Mouse (Mus musculus) macrophage (primary cell): ENCODE results near the gene Lemd1. TPM values are rescaled to one million over a fixed set of nuclear protein-coding genes. Genes with fewer than 3 reads are reported as not detected.
"Not testable (repeated sequence)": the region's sequence is repeated elsewhere in the genome, so short reads cannot be mapped to it uniquely, and the experiment has no call there.

Experiments
- H3K27ac ChIP-seq: fragments of 350-480 bp; formaldehyde crosslinking; 2 replicates; pipeline ENCODE4 v1.9.0; 2021
- H3K36me3 ChIP-seq: fragments of 350-480 bp; formaldehyde crosslinking; 2 replicates; pipeline ENCODE4 v1.9.0; 2021; ENCODE audit errors: inconsistent target
- H3K4me3 ChIP-seq: fragments of 350-480 bp; formaldehyde crosslinking; 2 replicates; pipeline ENCODE4 v1.9.0; 2021; ENCODE audit errors: inconsistent target
- H3K79me2 ChIP-seq: fragments of 350-480 bp; formaldehyde crosslinking; 2 replicates; pipeline ENCODE4 v1.9.0; 2021; ENCODE audit errors: inconsistent target
- WGBS: methylation state at CpG from one replicate; pipeline ENCODE4 v1.1.7; 2026; ENCODE audit warnings: inconsistent platforms; ENCODE audit not compliant: missing documents; 5-methylcytosine and 5-hydroxymethylcytosine counted together
- polyA plus RNA-seq: library from polyadenylated mRNA; stranded (reverse); fragments of 250-400 nt; gene quantifications from 3 replicates; pipeline ENCODE4 v1.2.4, GENCODE M21; 2018; ENCODE audit warnings: inconsistent platforms

The Lemd1 gene
- polyA plus RNA-seq, 1 experiment from 2014 or later: not detected

DNA sequence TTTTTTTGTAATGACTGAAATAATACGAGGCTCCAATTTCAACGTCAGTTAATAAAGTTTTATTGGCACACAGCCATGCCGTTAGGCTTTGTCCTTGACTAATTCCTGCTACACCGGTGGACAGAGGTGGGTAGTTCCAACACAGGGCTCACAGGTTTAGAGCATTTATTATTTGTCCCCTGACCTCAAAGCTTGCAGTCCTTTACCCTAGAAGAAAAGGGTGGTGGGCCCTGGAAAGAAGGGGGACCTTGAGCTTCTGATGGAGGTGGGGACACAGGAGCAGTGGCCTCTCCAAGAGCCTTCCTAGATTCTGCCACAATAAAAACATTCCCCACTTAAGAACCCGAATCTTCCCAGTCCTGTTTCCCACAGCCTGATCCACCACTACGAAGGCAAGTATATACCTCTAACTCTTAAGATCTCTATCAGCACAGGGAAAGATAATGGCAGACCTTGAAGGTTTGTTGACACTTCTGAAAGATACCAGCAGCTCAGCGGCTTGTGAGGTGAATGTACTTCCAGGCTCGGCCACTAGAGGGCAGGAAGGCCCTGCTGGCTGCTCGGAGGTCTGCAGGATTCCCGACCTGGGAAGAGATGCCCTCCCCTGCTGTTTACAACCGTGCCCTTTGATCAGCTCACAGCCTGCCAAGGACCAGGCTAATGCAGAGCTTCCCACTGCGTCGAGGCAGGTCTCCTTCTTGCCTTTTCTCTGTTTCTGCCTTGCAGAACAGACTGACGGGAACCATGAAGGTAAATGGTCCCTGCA lies 34.0 kb upstream of the Lemd1 start:
- no peaks in the 10 kb centered on the region for H3K79me2 ChIP-seq
- H3K27ac ChIP-seq: no peak overlapping the region
- WGBS: 29% methylated on average over 14 of the region's 14 CpGs
- no peak overlapping the region for H3K4me3 ChIP-seq
- no peaks in the 10 kb centered on the region for H3K36me3 ChIP-seq

DNA sequence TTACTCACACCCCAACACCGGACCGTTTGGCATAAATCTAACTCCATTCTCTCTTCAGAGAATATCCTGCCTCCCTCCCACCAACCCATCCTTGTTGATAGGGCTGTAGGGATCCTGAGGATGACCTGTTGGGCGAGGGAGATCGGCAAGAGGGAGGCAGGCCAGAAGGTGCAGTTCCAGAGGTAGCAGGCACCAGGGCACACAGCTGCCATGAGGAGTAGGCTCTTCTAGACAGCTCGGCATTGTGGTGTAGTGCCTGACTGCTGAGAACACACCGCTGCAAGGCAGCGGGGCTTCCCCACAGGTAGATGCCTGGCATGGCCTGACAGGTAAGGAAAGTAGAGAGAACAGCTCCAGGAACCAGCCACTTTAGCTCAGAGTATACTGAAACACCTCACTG lies 33.4 kb upstream of the Lemd1 start:
- Histone ChIP-seq H3K79me2 (no peaks in the 10 kb centered on the region), H3K36me3 (no peaks in the 10 kb centered on the region), H3K27ac (no peak overlapping the region), H3K4me3 (no peak overlapping the region)
- WGBS: 67% methylated on average over 6 of the region's 7 CpGs

DNA sequence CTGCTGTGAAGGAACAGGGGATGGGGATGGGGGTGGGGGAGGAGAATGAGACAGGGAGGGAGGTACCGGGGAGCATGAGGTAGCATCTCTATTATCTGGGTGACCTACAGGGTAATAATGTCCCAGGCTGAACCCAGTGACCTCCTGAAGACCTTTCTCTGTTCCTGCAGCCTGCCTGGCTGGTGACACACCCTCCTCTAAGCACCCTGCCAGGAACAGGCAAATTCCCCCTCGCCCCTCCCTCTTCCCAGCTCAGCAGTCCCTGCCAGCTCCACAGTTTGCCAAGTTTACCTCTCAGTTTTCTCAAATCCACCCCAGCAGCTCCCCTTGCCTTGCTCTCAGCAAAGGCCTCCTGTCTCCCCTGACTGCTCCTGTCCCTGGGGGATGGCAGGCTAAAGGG lies 32.5 kb upstream of the Lemd1 start:
- no peak overlapping the region for H3K4me3 ChIP-seq
- no peaks in the 10 kb centered on the region for H3K36me3 ChIP-seq
- no peaks in the 10 kb centered on the region for H3K79me2 ChIP-seq
- 88% methylated on average over 2 of the region's 2 CpGs for WGBS
- H3K27ac ChIP-seq: no peak overlapping the region

DNA sequence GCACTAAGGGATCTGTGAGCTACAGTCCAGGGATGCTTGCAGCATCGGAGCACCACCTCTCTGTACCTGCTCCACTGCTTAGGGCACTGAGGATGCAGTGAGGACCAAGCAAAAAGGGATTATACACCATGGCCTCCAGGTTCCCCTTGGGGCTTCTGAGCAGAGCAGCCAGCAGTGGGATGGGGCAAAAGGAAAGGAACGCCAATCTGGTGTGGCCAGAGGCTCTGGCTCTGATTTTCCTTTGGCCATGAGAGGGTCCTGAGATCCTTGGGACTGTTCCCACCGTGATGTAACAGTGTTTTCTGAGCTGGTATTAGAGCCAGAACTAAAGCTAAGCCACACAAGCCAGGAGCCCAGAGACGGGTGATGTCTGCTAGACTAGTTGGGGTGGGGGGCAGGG lies 31.6 kb upstream of the Lemd1 start:
- Histone ChIP-seq H3K4me3 (no peak overlapping the region), H3K36me3 (no peaks in the 10 kb centered on the region), H3K79me2 (no peaks in the 10 kb centered on the region), H3K27ac (no peak overlapping the region)
- WGBS: 85% methylated on average over 4 of the region's 4 CpGs

DNA sequence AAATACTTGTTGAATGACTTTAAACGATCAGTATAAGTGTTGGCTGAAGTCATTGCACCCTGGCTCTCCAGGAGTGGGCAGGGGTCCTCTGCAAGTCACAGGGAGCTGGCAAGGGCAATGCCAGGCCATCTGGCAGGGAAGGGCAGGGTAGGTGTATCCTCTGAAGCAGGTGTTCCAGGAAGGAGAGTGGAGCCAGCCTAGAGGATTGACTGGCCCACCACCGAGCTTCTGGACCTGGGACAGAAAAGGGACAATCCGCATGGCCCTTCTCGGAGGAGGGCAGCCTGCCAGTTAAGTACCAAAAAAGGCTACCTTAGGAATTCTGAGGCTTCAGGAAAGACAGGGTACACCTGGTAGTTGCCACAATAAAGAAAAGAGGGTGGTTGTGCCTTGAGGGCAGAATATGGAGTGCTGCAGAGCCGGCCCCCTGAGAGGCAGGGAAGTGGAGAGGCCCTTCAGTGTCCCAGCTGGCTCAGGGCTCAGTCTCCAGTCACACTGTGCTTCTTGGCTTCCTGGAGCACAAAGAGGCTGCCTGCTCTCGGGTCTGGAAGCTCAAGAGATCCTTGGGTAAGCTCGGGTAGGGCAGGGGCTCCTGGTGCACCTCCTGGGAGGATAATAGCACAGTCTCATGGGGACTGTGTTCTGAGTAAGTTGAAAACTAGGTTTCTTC lies 29.9 kb upstream of the Lemd1 start:
- H3K27ac ChIP-seq: no peak overlapping the region
- H3K79me2 ChIP-seq: no peaks in the 10 kb centered on the region
- no peak overlapping the region for H3K4me3 ChIP-seq
- WGBS: 83% methylated on average over 7 of the region's 7 CpGs
- H3K36me3 ChIP-seq: no peaks in the 10 kb centered on the region

DNA sequence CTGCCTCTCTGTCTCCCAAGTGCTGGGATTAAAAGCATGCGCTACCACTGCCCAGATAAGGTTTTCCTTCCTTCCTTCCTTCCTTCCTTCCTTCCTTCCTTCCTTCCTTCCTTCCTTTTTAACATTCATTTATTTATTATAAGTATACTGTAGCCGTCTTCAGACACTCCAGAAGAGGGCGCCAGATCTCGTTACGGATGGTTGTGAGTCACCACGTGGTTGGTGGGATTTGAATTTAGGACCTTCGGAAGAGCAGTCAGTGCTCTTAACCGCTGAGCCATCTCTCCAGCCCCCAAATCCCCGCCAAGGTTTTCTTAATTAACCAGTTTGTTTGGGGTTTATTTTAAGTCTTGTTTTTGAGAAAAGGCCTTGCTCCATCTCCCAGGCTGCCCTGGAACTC lies 28.6 kb upstream of the Lemd1 start:
- H3K4me3 ChIP-seq, H3K36me3 ChIP-seq, H3K27ac ChIP-seq, H3K79me2 ChIP-seq: not testable (repeated sequence)
- WGBS: 54% methylated on average over 9 of the region's 9 CpGs

DNA sequence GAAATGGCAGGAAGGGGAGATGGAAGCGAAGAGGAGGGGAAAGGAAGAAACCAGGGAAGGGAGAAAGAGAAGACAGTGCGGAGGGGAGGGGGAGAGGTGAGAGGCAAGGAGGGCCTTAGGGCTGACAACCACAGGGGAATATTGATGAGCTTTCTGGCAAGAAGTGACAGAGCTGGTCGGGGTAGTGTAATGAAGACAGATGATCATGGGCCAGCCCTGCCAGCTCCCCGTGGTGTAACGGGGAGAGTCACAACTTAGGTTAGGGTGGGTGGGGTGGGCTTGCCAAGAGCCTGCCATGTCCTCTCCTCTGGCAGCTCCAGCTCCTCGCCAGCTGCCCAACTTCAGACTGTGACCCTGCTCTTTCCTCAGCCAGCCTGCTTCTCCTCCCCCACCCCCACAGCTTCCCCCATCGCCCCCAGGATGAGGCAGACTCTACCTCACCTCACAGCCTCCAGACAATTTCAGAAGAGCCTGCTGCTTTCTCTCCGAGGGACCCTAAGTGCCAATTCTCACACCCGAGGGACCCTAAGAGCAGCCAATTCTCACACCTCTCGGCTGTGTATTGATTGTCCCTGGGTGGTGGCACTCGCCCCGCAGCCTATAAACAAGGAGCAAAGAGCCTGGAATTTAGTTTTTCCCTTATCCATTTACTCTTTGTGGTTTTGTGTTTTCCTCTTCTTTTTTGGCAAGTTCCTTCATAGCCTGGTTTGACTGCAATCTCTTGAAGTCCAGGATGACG lies 26.3 kb upstream of the Lemd1 start:
- H3K79me2 ChIP-seq: no peaks in the 10 kb centered on the region
- WGBS: 62% methylated on average over 12 of the region's 13 CpGs
- no peak overlapping the region for H3K4me3 ChIP-seq
- H3K27ac ChIP-seq: no peak overlapping the region
- no peaks in the 10 kb centered on the region for H3K36me3 ChIP-seq

DNA sequence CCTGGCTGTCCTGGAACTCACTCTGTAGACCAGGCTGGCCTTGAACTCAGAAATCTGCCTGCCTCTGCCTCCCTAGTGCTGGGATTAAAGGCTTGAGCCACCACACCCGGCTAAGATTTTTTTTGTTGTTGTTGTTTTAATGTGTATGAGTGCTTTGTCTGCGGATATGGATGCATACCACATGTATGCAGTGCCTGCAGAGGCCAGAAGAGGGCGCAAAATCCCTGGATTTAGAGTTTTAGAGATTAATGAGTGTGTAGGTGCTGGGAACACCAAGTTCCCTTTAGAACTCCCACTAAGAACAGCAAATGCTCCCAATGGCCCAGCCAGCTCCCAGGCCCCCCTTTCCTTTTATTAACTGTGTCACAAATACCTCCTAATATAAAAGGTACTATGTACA lies 25.4 kb upstream of the Lemd1 start:
- no peak overlapping the region for H3K4me3 ChIP-seq
- no peak overlapping the region for H3K27ac ChIP-seq
- no peaks in the 10 kb centered on the region for H3K79me2 ChIP-seq
- H3K36me3 ChIP-seq: no peaks in the 10 kb centered on the region
- 81% methylated on average over 3 of the region's 3 CpGs for WGBS

DNA sequence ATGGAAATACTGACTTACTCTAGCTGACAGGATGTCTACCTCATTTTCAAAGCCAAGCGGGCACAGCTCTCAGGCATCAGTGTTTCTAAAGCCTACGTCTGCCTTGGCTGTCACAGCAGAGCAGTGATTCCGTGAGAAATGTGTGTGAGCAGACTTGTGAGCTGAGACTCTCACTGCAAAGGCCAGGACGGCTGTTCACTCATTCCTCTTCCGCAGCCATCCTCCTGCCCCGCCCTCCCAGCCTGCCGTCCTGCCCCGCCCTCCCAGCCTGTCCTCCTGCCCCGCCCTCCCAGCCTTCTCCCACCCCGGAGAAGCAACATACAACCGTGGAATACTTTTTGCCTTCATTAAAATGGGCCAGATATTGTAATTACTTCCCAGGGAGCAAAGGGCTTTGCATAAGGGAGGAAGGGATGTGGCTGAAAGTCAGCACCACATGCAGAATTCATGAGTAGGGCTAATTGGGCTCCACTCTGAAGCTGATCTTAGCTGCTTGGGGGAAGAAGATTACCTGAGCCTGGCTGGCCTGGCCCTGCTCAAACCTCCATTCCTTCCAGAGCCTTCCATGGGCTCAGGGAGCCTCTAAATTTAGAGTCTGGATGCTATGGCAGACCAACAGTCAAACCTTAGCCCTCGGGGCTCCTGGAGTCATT lies 23.0 kb upstream of the Lemd1 start:
- WGBS: 12% methylated on average over 12 of the region's 12 CpGs
- no peaks in the 10 kb centered on the region for H3K79me2 ChIP-seq
- H3K27ac ChIP-seq: no peak overlapping the region
- H3K4me3 ChIP-seq: no peak overlapping the region
- H3K36me3 ChIP-seq: no peaks in the 10 kb centered on the region

DNA sequence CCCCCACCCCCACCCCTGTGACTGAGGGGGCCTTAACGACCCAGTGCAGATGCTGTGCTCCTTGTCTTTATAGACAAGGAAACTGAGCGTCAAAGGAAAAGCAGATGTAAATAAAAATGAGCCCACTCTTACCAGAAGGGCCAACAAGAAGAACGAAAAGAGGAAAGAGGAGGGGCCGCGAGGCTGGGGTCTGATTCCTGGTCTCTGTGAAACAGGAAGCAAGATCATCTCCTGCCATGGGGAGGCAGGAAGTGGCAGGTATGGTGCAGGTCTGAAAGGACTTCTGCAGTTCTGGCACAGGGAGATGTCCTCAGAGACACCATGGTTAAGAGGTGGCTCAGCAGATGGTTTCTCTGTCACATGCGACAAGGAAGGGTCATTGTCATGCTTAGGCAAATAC lies 20.5 kb upstream of the Lemd1 start:
- no peaks in the 10 kb centered on the region for H3K36me3 ChIP-seq
- WGBS: 11% methylated on average over 6 of the region's 6 CpGs
- H3K4me3 ChIP-seq: no peak overlapping the region
- no peak overlapping the region for H3K27ac ChIP-seq
- no peaks in the 10 kb centered on the region for H3K79me2 ChIP-seq

DNA sequence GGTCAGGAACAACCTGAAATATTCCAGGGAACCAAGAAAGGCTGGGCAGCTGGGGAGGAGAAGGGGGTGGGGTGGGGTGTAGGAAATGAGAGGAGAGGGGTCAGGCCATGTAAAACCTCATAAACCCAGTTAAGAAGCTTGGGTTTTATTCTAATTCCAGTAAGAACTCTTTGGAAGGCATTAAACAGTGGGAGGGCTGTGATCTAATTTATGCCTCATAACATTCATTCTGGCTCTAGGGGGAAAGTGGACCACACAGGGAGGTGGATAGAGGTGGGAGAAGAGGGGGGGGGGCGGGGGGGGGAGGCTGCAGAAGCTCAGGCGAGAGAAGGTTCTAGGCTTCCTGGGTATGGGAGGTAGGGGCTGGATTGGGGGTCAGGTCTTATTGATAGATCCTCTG lies 19.6 kb upstream of the Lemd1 start:
- Histone ChIP-seq H3K36me3 (no peaks in the 10 kb centered on the region), H3K27ac (no peak overlapping the region), H3K79me2 (no peaks in the 10 kb centered on the region), H3K4me3 (no peak overlapping the region)
- no CpG with 5 or more reads among the region's 2 CpGs for WGBS

DNA sequence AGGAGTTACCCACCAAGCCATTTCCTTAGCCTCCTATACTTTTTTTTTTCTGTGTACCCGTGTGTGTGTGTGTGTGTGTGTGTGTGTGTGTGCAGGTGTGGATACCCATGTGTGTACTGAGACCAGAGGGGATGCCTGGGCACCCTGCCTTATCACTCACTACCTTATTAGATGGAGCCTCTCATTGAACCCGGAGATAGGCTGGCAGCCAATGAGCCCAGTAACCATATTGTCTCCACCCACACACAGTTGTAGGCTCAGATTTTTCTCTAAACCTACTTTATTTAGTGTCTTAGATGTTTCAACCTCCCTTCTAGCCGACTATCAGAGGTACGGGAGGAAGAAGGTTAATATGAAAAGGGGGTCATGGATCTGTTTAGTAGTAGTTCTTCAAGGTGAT lies 4.9 kb upstream of the Lemd1 start:
- Histone ChIP-seq H3K27ac (no peak overlapping the region), H3K79me2 (no peaks in the 10 kb centered on the region), H3K36me3 (no peaks in the 10 kb centered on the region), H3K4me3 (no peak overlapping the region)
- WGBS: 83% methylated on average over 4 of the region's 4 CpGs

DNA sequence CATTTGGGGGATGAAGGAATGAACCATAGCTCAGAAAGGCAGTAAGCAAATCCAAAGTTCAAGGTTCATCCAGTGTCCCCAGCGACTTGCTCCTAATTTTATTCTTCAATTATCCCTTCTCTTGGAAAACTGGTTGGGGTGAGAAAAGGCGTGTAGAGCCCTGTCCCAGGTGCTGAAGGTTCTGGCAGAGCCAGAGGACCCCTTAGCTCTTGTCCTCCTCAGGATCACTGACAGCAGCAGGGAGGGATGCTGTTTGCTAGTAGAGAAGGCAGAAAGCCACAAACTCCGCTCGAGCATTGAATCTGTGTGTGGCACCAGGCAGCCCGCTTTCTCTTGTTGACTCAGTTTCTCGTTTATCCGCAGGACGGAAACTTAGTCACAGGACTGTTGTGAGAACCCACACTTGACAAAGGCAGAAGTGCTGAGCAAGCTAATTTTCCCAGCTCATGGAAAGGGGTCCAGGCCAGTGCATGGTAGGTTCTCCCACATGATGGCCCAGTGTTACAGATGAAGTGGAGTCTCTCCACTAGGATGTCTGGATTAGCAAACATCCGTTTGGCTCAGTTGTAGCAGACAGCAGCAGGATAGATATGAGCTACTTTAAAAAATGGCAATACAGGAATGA lies 2.7 kb upstream of the Lemd1 start:
- Histone ChIP-seq H3K36me3 (no peaks in the 10 kb centered on the region), H3K79me2 (no peaks in the 10 kb centered on the region), H3K4me3 (no peak overlapping the region), H3K27ac (no peak overlapping the region)
- 51% methylated on average over 9 of the region's 9 CpGs for WGBS

DNA sequence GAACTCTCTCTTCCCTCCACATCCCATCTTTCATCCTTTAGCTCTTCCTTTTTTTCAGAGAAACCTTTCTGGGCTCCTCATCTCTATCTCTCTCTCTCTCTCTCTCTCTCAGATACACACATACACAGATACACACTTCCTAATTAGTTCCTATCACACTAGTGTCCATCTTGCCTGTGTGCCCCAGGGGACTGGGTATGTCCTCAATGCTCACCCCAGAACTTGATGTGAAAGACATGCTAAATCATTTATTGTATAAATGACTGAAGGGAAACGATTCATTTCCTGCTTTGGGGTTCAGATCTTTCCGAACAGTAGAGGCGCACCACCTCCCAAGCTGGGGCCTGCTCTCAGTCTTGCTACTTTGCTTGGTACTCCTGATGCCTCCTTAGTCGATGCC lies 2.0 kb upstream of the Lemd1 start:
- Histone ChIP-seq H3K4me3 (no peak overlapping the region), H3K79me2 (no peaks in the 10 kb centered on the region), H3K36me3 (no peaks in the 10 kb centered on the region), H3K27ac (no peak overlapping the region)
- 15% methylated on average over 4 of the region's 4 CpGs for WGBS
